Mouse (Mus musculus) testis, postnatal 10 days (tissue): ENCODE data around the gene Dnah7a.
"Not testable (repeated sequence)": the region's sequence is repeated elsewhere in the genome, so short reads cannot be mapped to it uniquely, and the experiment has no call there.

Source experiments
- DNase-seq: peaks from one replicate; pipeline ENCODE4 v3.0.0; 2021; ENCODE audit warnings: low spot score

Gene Dnah7a

DNA sequence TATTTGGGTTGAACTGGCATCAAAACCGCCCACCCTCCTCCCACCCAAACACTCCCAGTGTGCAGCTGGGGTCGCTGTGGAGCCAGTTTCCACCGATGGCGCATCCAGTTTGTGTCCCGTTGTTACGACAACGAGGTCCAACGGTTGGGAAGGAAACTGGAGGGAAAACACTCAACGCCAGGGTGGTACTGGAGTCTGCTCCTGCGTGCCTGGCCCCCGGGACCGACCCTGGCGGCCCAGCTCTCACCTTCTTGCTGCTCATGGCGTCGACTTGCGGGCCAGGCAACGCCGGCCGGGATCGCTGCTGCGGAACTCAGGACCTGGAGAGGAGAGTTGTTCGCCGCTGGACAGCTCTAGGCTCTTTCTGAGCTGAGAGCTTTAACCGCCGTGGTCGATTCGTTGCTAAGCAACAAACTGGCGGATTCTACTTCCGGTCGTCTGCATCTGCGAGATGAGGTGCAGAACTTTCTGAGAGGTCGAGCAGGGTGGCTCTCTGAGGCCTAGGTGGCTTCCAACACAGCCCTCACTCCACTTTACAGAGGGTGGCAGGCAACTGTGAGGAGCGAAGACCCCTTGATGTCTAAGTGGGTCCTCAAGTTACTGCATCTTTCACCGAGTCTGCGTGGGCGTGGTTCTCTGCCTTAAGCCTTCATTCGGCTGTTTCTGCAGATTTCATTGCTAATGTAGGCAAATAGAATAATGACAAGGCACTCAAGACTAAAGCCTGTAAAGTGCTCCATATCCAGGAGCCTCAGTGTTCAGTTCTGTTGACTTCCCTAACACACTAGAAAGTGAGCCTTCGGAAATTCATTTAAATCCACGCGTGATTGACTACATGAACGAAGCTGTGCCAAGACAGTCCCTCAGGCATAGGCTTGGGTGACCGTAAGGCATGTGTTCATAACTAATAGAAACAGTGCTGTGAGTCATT lies at the start of gene Dnah7a:
Gene Dnah7a, minus strand, starts transcription at position 354 of the 931 bp plus-strand sequence.
- peak; percentile 54 for DNase-seq

DNA sequence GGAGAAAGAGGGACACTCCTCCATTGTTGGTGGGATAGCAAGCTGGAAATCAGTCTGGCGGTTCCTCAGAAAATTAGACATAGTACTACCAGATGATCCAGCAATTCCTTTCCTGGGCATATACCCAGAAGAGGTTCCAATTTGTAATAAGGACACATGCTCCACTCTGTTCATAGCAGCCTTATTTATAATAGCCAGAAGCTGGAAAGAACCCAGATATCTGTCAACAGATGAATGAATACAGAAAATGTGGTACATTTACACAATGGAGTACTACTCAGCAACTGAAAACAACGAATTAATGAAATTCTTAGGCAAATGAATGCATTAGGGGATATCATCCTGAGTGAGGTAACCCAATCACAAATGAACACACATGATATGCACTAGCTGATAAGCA lies 46.9 kb upstream of the Dnah7a start:
- not testable (repeated sequence) for DNase-seq

DNA sequence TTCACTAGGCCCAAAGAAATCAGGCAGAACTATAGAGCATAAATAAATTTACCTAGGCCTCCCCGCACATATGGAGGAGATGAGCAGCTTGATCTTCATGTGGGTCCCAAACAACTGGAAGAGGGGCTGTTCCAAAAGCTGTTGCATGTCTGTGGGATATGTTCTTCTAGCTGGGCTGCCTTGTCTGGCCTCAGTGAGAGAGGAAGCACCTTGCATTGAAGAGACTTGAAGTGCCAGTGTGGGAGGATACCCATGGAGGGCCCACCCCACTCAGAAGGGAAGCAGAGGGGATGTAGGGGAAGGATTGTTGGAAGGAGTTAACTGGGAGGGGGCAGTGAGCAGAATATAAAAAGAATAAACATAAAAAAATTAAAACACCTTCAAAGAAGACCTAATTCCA lies 44.6 kb upstream of the Dnah7a start:
- no peak for DNase-seq

GRCm38 (mm10) chr1:53750697-53751096 lies 44.1 kb upstream of the Dnah7a start:
- not testable (repeated sequence) for DNase-seq

GRCm38 (mm10) chr1:53749881-53750385 lies 43.3 kb upstream of the Dnah7a start:
- not testable (repeated sequence) for DNase-seq

GRCm38 (mm10) chr1:53748571-53748970 lies 42.0 kb upstream of the Dnah7a start:
- no peak for DNase-seq

GRCm38 (mm10) chr1:53746001-53746400 lies 39.4 kb upstream of the Dnah7a start:
- DNase-seq, result no peak

DNA sequence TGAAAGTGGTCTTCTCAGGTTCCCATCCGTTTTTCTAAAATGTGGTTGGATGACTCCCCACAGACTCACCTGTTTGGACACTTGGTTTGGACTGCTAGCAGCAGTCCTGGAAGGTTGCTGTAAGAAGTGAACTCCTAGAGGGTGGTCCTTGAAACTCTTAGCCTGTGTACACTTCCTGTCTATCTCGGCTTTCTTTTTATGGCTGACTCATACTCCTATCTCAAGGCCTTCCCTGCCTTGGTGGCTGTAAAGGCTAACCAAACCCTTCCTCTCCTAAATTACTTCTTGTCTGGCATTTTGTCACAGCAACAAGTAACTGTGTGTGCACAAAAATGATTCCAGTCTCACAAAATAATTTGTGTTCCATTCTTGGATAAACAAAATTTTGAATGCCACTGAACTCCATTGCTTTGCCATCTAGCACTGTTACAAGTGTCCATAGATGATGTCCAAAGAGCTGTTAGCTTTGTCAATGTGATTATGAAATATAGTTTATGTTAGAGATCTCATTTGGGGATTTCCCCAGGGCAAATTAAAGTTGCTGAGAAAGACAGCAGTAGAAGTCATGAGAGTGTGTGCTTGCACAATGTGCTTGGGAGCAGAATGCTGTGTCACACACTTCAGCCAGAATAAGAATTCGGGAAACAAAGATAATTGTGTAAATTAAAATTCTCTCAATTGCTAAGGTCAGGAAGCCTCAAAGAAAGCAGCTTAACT lies 35.3 kb upstream of the Dnah7a start:
- no peak for DNase-seq

DNA sequence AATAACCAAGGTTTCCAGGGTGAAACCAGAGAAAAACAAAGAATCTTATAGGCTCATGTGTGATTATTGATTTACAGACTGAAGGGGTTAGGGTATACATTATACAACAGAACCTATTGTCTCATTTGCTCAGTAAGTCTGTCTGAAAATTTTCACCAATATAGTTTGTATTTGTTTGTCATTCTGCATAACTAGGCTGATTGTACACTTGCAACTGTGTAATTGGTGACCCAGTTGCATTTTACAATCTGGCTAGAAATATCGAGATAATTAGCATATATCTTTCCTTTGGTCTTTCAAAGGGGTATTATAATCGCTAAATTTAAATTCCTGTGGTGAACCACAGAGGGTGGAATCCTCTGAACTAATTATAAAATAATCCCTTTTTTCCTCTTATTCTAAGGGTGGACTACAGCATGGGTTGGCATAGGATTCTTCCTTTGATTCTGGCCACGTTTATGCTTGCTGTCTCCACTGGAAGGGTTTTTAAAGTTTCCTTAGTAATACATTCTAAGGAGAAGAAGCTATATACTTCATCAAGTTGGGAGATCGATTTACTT lies 34.3 kb upstream of the Dnah7a start:
- no peak for DNase-seq

DNA sequence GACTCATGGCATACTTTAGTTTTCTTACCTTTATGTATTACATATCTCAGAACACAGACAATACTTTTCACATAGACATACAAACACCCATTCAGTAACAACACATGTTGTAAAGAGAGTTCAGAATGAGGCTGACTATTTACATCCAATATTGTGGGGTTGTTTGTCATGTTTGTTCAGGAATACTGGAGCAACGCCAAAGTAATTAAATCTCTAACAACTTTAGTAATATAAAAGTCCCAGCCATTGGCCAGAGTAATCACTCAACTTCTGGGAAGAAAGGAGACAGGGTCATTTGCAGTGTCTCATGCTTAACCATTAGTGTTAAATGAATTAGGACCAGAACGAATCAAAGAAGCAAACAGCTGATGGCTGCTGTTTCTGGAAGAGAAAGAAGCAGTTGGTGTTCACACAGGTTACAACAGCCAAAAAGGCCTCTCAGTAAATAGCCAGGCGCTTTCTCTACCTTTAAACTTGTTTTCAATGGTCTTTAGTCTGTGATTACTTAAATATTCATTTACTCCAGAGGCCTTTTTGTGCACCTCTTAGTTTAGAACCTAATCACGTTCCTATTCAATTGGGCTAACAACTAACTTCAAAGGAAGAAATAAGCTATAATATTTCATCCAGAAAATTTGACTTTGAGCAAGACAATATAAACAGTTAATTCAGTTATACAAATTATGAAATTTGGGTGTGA lies 33.6 kb upstream of the Dnah7a start:
- DNase-seq, result not testable (repeated sequence)

GRCm38 (mm10) chr1:53736583-53736982 lies 30.0 kb upstream of the Dnah7a start:
- no peak for DNase-seq

DNA sequence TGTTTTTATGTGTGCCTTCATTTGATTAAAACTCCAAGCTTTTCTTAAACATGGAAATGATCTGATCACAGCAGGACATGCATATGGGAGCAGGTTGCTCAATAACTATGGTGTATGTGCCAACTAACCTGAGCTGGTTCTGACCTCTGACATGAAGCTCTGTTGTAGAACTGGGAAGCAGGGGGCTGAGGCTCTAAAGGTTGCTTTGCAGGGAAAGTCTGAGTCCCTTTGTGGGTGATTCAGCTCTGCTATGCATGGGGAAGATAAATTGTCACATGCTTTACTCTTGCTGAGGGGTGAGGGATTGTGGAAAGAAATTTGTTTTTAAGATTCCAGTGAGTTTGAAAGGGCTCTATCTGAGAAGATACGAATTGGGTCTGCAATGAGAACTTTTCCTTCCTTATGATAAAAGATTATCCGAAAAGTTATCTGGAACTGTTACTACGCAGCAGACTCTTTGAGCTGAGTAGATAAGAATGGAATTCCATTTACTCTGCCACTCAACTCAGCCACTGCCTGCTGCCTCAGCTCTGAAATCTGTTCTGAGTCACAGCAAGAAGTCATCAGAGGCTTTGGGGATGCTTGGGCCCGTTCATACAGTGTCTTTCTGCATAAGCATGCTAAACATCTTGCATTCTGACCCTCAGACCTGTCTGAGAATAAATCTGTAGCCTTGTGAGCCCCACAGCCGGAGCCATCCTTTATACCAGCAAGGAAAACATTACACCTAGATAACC lies 22.1 kb upstream of the Dnah7a start:
- no peak for DNase-seq

- no peak for DNase-seq
Observed at GRCm38 (mm10) chr1:53726883-53727282, 20.3 kb upstream of the Dnah7a start.

GRCm38 (mm10) chr1:53721353-53721752 lies 14.8 kb upstream of the Dnah7a start:
- DNase-seq, result no peak

GRCm38 (mm10) chr1:53720601-53721351 lies 14.2 kb upstream of the Dnah7a start:
- DNase-seq, result no peak

DNA sequence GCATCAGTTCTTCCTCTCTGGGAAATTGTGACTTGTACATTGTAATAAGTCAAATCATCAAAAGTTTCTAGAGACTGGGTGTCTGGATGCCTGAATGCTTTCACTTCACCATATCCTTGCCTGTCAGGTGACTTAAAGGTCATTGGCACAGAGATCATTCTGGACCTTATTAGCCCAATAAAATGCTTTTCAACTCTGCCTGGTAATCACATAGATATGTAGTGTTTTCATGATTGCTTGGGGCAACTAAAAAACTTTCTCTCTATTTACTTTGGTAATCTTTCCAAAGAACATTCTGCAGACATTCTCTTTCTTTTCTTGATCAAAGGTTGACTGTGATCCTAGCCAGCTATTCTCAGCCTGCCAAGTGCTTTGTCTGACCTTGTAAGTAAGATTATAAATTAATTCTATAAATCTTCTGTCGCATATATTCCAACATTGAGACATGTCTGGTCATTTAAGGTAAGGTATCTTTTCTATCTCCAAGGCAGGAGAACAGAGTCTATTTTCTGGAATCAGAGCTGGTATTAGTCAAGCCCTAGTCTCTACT lies 9.5 kb upstream of the Dnah7a start:
- no peak for DNase-seq

- DNase-seq, result no peak
Observed at GRCm38 (mm10) chr1:53715446-53715845, 8.9 kb upstream of the Dnah7a start.

DNA sequence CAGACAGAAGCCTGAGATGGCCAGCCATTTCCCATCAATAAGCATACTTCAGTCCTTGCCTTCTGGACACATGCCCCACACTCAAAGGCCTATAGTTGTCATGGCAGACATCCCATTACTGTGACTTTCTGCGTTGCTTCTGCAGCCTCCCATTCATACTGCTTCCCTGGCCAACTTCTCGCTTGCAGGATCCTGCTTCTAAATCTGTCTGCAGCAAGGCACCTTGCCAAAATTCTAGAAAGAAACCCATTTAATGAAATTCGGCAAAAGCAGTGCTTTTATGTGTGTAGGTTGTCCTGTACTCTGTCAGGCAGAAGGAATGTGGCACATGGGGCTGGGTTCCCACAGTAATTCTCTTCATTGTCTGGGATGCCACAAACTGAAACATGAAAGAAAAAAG lies 6.8 kb upstream of the Dnah7a start:
- not testable (repeated sequence) for DNase-seq

- no peak for DNase-seq
Observed at GRCm38 (mm10) chr1:53711069-53711468, 4.5 kb upstream of the Dnah7a start.

GRCm38 (mm10) chr1:53709602-53710001 lies 3.0 kb upstream of the Dnah7a start:
- DNase-seq, result not testable (repeated sequence)
